Mouse (Mus musculus): ENCODE measurements around the gene Hist1h3f. TPM values are rescaled to one million over a fixed set of nuclear protein-coding genes. Genes with fewer than 3 reads are reported as not detected.
A peak's percentile ranks its signal among the peaks of the same experiment; 100 is the strongest.

Gene Hist1h3f
- polyA plus RNA-seq, 1 experiment from 2014 or later: 1.1 TPM

DNA sequence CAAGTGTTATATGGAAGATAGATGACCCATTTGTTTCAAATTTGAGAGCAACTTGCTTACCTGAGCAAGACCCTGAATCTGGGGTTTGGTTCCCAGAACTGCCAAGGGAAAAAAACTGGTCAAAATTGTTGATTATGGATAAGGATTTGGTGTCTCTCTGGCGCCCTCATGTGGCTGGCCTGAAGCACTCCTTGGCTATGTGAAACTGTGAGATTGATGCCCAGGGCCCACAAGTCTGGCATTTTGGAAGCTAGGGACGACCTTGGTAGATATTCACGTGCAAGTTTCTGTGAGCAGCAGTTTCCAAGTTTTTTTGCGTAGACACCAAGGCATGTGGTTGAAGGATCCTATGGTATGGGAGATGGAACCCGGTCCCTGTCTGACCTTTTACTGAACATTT lies 19.2 kb upstream of the Hist1h3f start:
- 10% methylated on average over 5 of the region's 5 CpGs for WGBS
- Histone ChIP-seq H3K36me3 (ENCODE audit: control insufficient read depth, insufficient read depth, low read length) (no peaks in the 10 kb centered on the region), H3K4me3 (ENCODE audit: low read depth, low read length) (no peak overlapping the region), H3K9ac (ENCODE audit: low read depth, low read length) (no peak overlapping the region), H3K27me3 (ENCODE audit: control insufficient read depth, insufficient read depth, low read length) (no peaks in the 10 kb centered on the region), H3K4me2 (replicated peaks; ENCODE audit: low read depth, low read length) (no peak overlapping the region), H3K4me1 (replicated peaks; ENCODE audit: control insufficient read depth, insufficient read depth, low read length) (no peaks in the 10 kb centered on the region; the same call in 1 of the 2 replicates), H3K9me3 (ENCODE audit: control insufficient read depth, low read length) (no peaks in the 10 kb centered on the region), H3K27ac (ENCODE audit: low read depth, low read length) (no peak overlapping the region)
- ATAC-seq (ENCODE audit: low FRiP score) (0 out of 2 replicates have a peak, but pooled peaks have one; percentile 11), DNase-seq (ENCODE audit: low spot score) (peak; percentile 86)

- DNase-seq (ENCODE audit: low spot score): peak; percentile 74
- no peaks in the 10 kb centered on the region for H3K27me3 ChIP-seq (ENCODE audit: control insufficient read depth, insufficient read depth, low read length)
- 2% methylated on average over 10 of the region's 10 CpGs for WGBS
- peak overlapping the region; percentile 32 for H3K4me3 ChIP-seq (ENCODE audit: low read depth, low read length)
- H3K4me2 ChIP-seq (replicated peaks; ENCODE audit: low read depth, low read length): peak overlapping the region; percentile 20
- no peaks in the 10 kb centered on the region; the same call in 1 of the 2 replicates for H3K4me1 ChIP-seq (replicated peaks; ENCODE audit: control insufficient read depth, insufficient read depth, low read length)
- H3K9ac ChIP-seq (ENCODE audit: low read depth, low read length): no peak overlapping the region
- H3K27ac ChIP-seq (ENCODE audit: low read depth, low read length): no peak overlapping the region
- no peaks in the 10 kb centered on the region for H3K9me3 ChIP-seq (ENCODE audit: control insufficient read depth, low read length)
- ATAC-seq (ENCODE audit: low FRiP score): no peak
- H3K36me3 ChIP-seq (ENCODE audit: control insufficient read depth, insufficient read depth, low read length): no peaks in the 10 kb centered on the region
Observed at GRCm38 (mm10) chr13:23525901-23526300, 18.0 kb upstream of the Hist1h3f start.

DNA sequence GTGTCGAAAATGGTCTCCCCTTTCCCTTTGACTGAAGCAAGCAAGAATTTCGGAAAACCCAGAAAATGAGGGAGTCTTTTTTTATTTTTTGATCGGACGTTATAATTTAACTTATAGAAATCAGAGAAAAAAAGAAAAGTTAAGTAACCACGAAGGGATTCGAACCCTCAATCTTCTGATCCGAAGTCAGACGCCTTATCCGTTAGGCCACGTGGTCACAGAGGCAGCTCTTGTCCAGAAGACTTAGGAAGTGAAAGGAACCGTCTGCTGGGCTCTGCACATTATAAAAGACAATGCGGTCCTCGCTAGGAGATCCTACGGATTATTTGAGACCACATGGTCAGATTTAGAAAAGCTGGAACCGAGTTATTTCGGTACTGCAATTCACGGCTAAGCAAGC lies 17.5 kb upstream of the Hist1h3f start:
- DNase-seq (ENCODE audit: low spot score) (peak; percentile 97), ATAC-seq (ENCODE audit: low FRiP score) (peak; percentile 48; the same call in 1 of the 2 replicates)
- H3K36me3 ChIP-seq (ENCODE audit: control insufficient read depth, insufficient read depth, low read length): no peaks in the 10 kb centered on the region
- H3K4me2 ChIP-seq (replicated peaks; ENCODE audit: low read depth, low read length): peak overlapping the region; percentile 37
- no peaks in the 10 kb centered on the region for H3K27me3 ChIP-seq (ENCODE audit: control insufficient read depth, insufficient read depth, low read length)
- H3K27ac ChIP-seq (ENCODE audit: low read depth, low read length): no peak overlapping the region
- WGBS: under 1% methylated on average over 17 of the region's 17 CpGs
- peak overlapping the region; percentile 32 for H3K4me3 ChIP-seq (ENCODE audit: low read depth, low read length)
- no peaks in the 10 kb centered on the region for H3K9me3 ChIP-seq (ENCODE audit: control insufficient read depth, low read length)
- H3K9ac ChIP-seq (ENCODE audit: low read depth, low read length): peak overlapping the region; percentile 58
- H3K4me1 ChIP-seq (replicated peaks; ENCODE audit: control insufficient read depth, insufficient read depth, low read length): no peaks in the 10 kb centered on the region; the same call in 1 of the 2 replicates

DNA sequence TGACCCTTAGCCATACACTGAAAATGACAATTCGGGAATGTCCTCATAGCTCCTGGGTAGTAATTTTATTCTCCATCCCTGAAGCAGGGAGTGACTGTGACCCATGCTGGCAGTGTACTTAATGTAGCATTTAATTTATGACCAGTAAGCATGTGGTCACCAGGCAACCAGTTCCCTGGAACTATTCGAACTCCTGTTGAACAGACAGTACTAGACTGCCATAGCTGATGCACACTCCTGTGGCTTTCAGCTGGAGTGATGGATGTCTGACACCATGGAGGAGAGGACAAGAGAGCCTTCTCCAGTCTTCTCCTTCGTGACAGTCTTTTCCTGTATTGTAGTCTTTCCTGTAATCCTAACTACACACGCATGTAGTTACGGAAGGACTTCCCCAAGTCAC lies 14.8 kb upstream of the Hist1h3f start:
- Histone ChIP-seq H3K4me2 (replicated peaks; ENCODE audit: low read depth, low read length) (0 out of 2 replicates have a peak overlapping the region, but pooled peaks have one; percentile 6), H3K27me3 (ENCODE audit: control insufficient read depth, insufficient read depth, low read length) (no peaks in the 10 kb centered on the region), H3K9me3 (ENCODE audit: control insufficient read depth, low read length) (no peaks in the 10 kb centered on the region), H3K4me1 (replicated peaks; ENCODE audit: control insufficient read depth, insufficient read depth, low read length) (peaks cover 4% of the 10 kb centered on the region), H3K4me3 (ENCODE audit: low read depth, low read length) (no peak overlapping the region), H3K36me3 (ENCODE audit: control insufficient read depth, insufficient read depth, low read length) (no peaks in the 10 kb centered on the region), H3K27ac (ENCODE audit: low read depth, low read length) (no peak overlapping the region), H3K9ac (ENCODE audit: low read depth, low read length) (no peak overlapping the region)
- ATAC-seq (ENCODE audit: low FRiP score) (no peak), DNase-seq (ENCODE audit: low spot score) (peak; percentile 33)
- WGBS: 79% methylated on average over 5 of the region's 5 CpGs

GRCm38 (mm10) chr13:23529480-23530165 lies 14.2 kb upstream of the Hist1h3f start:
- no peaks in the 10 kb centered on the region for H3K36me3 ChIP-seq (ENCODE audit: control insufficient read depth, insufficient read depth, low read length)

GRCm38 (mm10) chr13:23530181-23530900 lies 13.5 kb upstream of the Hist1h3f start:
- under 1% methylated on average over 20 of the region's 20 CpGs for WGBS
- Histone ChIP-seq H3K9ac (ENCODE audit: low read depth, low read length) (peak overlapping the region; percentile 86), H3K4me3 (ENCODE audit: low read depth, low read length) (peak overlapping the region; percentile 63), H3K4me2 (replicated peaks; ENCODE audit: low read depth, low read length) (peak overlapping the region; percentile 36), H3K4me1 (replicated peaks; ENCODE audit: control insufficient read depth, insufficient read depth, low read length) (peaks cover 6% of the 10 kb centered on the region), H3K27me3 (ENCODE audit: control insufficient read depth, insufficient read depth, low read length) (no peaks in the 10 kb centered on the region), H3K36me3 (ENCODE audit: control insufficient read depth, insufficient read depth, low read length) (no peaks in the 10 kb centered on the region), H3K9me3 (ENCODE audit: control insufficient read depth, low read length) (no peaks in the 10 kb centered on the region), H3K27ac (ENCODE audit: low read depth, low read length) (peak overlapping the region; percentile 92)
- ATAC-seq (ENCODE audit: low FRiP score) (no peak), DNase-seq (ENCODE audit: low spot score) (peak; percentile 72)

More at GRCm38 (mm10) chr13:23529480-23530165, 14.2 kb upstream of the Hist1h3f start:
- 34% methylated on average over 2 of the region's 2 CpGs for WGBS
- H3K27me3 ChIP-seq (ENCODE audit: control insufficient read depth, insufficient read depth, low read length): no peaks in the 10 kb centered on the region
- ATAC-seq (ENCODE audit: low FRiP score) (no peak), DNase-seq (ENCODE audit: low spot score) (peak; percentile 28)
- H3K4me1 ChIP-seq (replicated peaks; ENCODE audit: control insufficient read depth, insufficient read depth, low read length): peaks cover 6% of the 10 kb centered on the region
- no peaks in the 10 kb centered on the region for H3K9me3 ChIP-seq (ENCODE audit: control insufficient read depth, low read length)
- H3K9ac ChIP-seq (ENCODE audit: low read depth, low read length): peak overlapping the region; percentile 86
- H3K4me2 ChIP-seq (replicated peaks; ENCODE audit: low read depth, low read length): peak overlapping the region; percentile 36
- H3K27ac ChIP-seq (ENCODE audit: low read depth, low read length): peak overlapping the region; percentile 92; the same call in 1 of the 2 replicates
- peak overlapping the region; percentile 63 for H3K4me3 ChIP-seq (ENCODE audit: low read depth, low read length)

DNA sequence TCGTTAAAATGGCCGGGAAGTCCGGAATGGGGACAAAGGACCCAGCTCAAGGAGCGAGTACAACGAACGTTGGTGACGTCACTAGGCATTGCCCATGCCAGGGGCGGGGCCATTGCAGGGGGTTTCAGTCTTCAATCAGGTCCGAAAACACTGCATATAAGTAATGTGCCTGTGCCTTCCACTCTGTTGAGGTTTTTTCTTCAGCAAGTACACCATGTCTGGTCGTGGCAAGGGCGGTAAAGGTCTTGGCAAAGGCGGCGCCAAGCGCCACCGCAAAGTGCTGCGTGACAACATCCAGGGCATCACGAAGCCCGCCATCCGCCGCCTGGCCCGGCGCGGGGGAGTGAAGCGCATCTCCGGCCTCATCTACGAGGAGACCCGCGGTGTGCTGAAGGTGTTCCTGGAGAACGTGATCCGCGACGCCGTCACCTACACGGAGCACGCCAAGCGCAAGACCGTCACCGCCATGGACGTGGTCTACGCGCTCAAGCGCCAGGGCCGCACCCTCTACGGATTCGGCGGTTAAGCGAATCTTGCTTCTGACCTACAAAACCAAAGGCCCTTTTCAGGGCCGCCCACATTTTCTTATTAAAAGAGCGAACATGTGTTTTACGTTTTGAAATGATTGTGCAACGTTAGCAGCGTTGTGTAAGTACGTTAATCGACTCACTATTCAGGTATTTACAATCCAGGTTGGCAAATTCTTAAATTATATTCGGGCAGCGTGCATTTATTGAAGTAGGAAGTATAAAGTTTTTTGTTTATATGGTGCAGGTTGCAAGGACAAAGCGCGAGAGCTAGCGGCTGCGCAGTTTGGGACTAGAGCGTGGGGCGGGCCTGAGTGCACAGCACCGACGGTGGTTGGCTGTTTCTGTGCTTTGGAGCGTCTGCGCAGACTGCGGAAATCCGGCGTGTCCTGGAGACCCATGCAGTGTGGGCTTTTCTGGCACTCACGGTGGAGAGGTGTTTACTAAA lies 12.7 kb upstream of the Hist1h3f start, which contains the start of gene Hist1h4h:
TSS of gene Hist1h4h (plus strand) at position 150 of the 975 bp plus-strand sequence.
- DNase-seq (ENCODE audit: low spot score): peak; percentile 98
- Histone ChIP-seq H3K4me3 (ENCODE audit: low read depth, low read length) (peak within 1 kb of the TSS; percentile 63), H3K9ac (ENCODE audit: low read depth, low read length) (peak within 1 kb of the TSS; percentile 86), H3K4me2 (replicated peaks; ENCODE audit: low read depth, low read length) (peak within 1 kb of the TSS; percentile 67), H3K9me3 (ENCODE audit: control insufficient read depth, low read length) (no peaks in the 10 kb centered on the region), H3K36me3 (ENCODE audit: control insufficient read depth, insufficient read depth, low read length) (no peaks in the 10 kb centered on the region), H3K27ac (ENCODE audit: low read depth, low read length) (peak within 1 kb of the TSS; percentile 92), H3K27me3 (ENCODE audit: control insufficient read depth, insufficient read depth, low read length) (no peaks in the 10 kb centered on the region), H3K4me1 (replicated peaks; ENCODE audit: control insufficient read depth, insufficient read depth, low read length) (peaks cover 6% of the 10 kb centered on the region)
- peak; percentile 76 for ATAC-seq (ENCODE audit: low FRiP score)
- under 1% methylated on average over 56 of the region's 70 CpGs for WGBS

Data from hindbrain, embryonic 11.5 days (tissue).